In the genomic region with DNA sequence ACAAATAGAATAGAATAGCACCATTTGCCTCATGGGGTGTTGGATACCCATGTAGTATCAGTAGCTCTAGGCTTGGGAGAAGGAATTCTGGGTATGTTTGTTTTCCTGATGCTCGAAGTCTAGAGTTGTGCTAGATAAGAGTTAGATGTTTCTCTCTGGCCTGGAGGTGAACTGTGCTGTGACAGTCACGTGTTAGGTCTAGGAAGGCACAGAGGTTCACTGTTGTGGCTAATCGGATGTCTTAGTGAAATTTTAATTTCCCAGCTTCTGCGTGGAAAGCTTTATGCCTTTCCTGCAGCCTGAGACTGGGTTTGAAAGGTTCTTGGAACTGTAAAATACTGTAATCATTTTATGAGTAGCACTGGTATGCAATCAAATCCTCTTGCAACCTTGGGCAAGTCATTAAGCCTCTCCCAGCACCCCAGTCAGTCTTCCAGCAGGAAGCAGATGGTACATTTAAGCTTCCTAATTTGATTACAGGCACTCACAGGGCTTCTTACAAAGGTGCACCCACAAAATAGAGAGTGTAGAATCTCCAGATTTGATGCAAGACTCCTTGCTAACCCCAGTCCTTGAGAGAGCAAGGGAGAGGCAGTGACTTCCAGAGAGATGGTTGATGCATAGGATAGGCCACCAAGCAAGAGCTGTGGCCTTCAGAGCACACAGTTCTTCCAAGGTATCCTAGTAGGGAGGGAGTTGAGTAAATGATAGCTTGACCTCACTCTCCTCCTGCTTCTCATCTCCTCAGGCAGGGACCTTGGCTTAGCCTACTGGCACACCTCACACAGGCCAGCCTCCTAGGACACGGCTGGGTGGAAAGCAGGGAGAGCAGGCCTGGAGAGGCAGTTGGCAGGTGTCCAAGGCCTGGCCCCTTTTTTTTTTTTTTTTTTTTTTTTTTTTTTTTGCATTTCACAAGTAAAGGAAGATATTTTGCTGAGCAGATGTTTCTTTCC, we compare ENCODE assay signal across 10 mouse cellular contexts. TPM values are rescaled to one million over a fixed set of nuclear protein-coding genes. Genes with fewer than 3 reads are reported as not detected.
DNase-seq lines count a peak whose midpoint lies in the region; ATAC-seq lines count a peak whose summit lies in the region.
"Had no signal": no experiment of that assay in that cellular context is flagged by ENCODE, and none has a peak within 500 bp of the region (broad histone marks: within the 10 kb centered on the region; RNA-seq: fewer than 3 reads in every experiment).

No protein-coding gene starts in this region.

- 49% methylated on average over 5 of the region's 5 CpGs for WGBS in stomach, embryonic 16.5 days

- H3K4me3 ChIP-seq in megakaryocyte, embryonic 14.5 days (replicated peaks): peak overlapping the region; percentile 38
- H3K4me3 ChIP-seq in stomach, embryonic 16.5 days (replicated peaks; ENCODE audit: low read length): no peak overlapping the region
- H3K4me3 ChIP-seq: liver, embryonic 13.5 days had no signal

- H3K4me2 ChIP-seq in stomach, embryonic 16.5 days (ENCODE audit: low read depth, low read length): no peak overlapping the region
- H3K4me2 ChIP-seq: liver, embryonic 13.5 days had no signal

- H3K9ac ChIP-seq in stomach, embryonic 16.5 days (ENCODE audit: low read length): no peak overlapping the region
- H3K9ac ChIP-seq: liver, embryonic 13.5 days had no signal

- no peaks in the 10 kb centered on the region for H3K9me3 ChIP-seq in megakaryocyte, embryonic 14.5 days
- no peaks in the 10 kb centered on the region for H3K9me3 ChIP-seq in stomach, embryonic 16.5 days (replicated peaks; ENCODE audit: control insufficient read depth, low read length)
- H3K9me3 ChIP-seq: liver, embryonic 13.5 days had no signal

- H3K4me1 ChIP-seq in megakaryocyte, embryonic 14.5 days: peaks cover 88% of the 10 kb centered on the region
- peaks cover 9% of the 10 kb centered on the region; the same call in 1 of the 2 replicates for H3K4me1 ChIP-seq in stomach, embryonic 16.5 days (ENCODE audit: control insufficient read depth, insufficient read depth, low read length)

- no peaks in the 10 kb centered on the region for H3K36me3 ChIP-seq in megakaryocyte, embryonic 14.5 days (replicated peaks; ENCODE audit: low read length)
- no peaks in the 10 kb centered on the region for H3K36me3 ChIP-seq in stomach, embryonic 16.5 days (ENCODE audit: control insufficient read depth, insufficient read depth, low read length)
- H3K36me3 ChIP-seq: liver, embryonic 13.5 days had no signal

- peak; percentile 15 for DNase-seq in adrenal gland, adult 2 months
- DNase-seq in adrenal gland, postnatal 25 days: no peak
- DNase-seq in kidney, adult 18-20 months: peak; percentile 12
- no peak for DNase-seq in thymus, postnatal 0 days (ENCODE audit: low spot score)
- no peak for DNase-seq in right cerebral cortex, postnatal 10 days (ENCODE audit: low spot score in 2 of 2)
- DNase-seq: liver, embryonic 13.5 days; spleen, adult 18-20 months had no signal

- H3K27me3 ChIP-seq in megakaryocyte, embryonic 14.5 days (replicated peaks): no peaks in the 10 kb centered on the region
- H3K27me3 ChIP-seq in stomach, embryonic 16.5 days (ENCODE audit: control insufficient read depth, insufficient read depth, low read length): no peaks in the 10 kb centered on the region
- H3K27me3 ChIP-seq: liver, embryonic 13.5 days had no signal

- H3K27ac ChIP-seq in stomach, embryonic 16.5 days (ENCODE audit: low read length): peak overlapping the region; percentile 46; the same call in 1 of the 2 replicates
- H3K27ac ChIP-seq: liver, embryonic 13.5 days had no signal

- no peak for ATAC-seq in megakaryocyte, adult 5-6 weeks (ENCODE audit: poor library complexity, severe bottlenecking)
- ATAC-seq in stomach, embryonic 16.5 days (ENCODE audit: insufficient read depth, low FRiP score): peak; percentile 71; the same call in 1 of the 2 replicates

RNA-seq across cellular contexts. Expression of gene Nup160, which starts 37.0 kb away (rescaled TPM):
- total RNA-seq in adrenal gland, adult 2 months (2021): 10 to 100 TPM; 18.8 to 19.7 TPM
- polyA plus RNA-seq in adrenal gland, adult 2 months (2012; rRNA removed): 1.3 and 2.1 TPM in 2 replicates
- 19.7 and 23.4 TPM in 2 replicates for total RNA-seq in adrenal gland, postnatal 25 days (2021)
- polyA plus RNA-seq in megakaryocyte, embryonic 14.5 days (2012; ENCODE audit: insufficient read depth, low replicate concordance): 0.37 TPM in 1 of 2 replicates, not detected in the other
- total RNA-seq in megakaryocyte, adult 5-6 weeks (2015): 50.0 and 55.9 TPM in 2 replicates
- 40.3 and 41.6 TPM in 2 replicates for total RNA-seq in megakaryocyte, adult 5-6 weeks (2017)
- 41.0 and 43.4 TPM in 2 replicates for polyA plus RNA-seq in stomach, embryonic 16.5 days (2015; fragmentation: Nextera tagmentation; extraction: Ambion mirVana)
- polyA plus RNA-seq in thymus, postnatal 0 days (2015; fragmentation: Nextera tagmentation; extraction: Ambion mirVana): 31.2 and 31.8 TPM in 2 replicates

RNA-seq across cellular contexts. Expression of gene Ptprj, which starts 59.6 kb away (rescaled TPM):
- 10 to 100 TPM; 15.2 to 20.6 TPM for total RNA-seq in adrenal gland, adult 2 months (2021)
- polyA plus RNA-seq in adrenal gland, adult 2 months (2012; rRNA removed): 2.4 and 2.6 TPM in 2 replicates
- 16.0 and 17.4 TPM in 2 replicates for total RNA-seq in adrenal gland, postnatal 25 days (2021)
- polyA plus RNA-seq in megakaryocyte, embryonic 14.5 days (2012; ENCODE audit: insufficient read depth, low replicate concordance): 2.2 and 8.7 TPM in 2 replicates
- 103 and 104 TPM in 2 replicates for total RNA-seq in megakaryocyte, adult 5-6 weeks (2015)
- 94.7 and 107 TPM in 2 replicates for total RNA-seq in megakaryocyte, adult 5-6 weeks (2017)
- polyA plus RNA-seq in stomach, embryonic 16.5 days (2015; fragmentation: Nextera tagmentation; extraction: Ambion mirVana): 4.1 and 5.0 TPM in 2 replicates
- polyA plus RNA-seq in thymus, postnatal 0 days (2015; fragmentation: Nextera tagmentation; extraction: Ambion mirVana): 1.6 and 1.7 TPM in 2 replicates

Comparison
In these comparisons a context has a peak if more than half of its experiments do, and no peak if none do; other contexts are left out.
1. DNase-seq: peak in adrenal gland, adult 2 months (single experiment) and kidney, adult 18-20 months (single experiment); none in adrenal gland, postnatal 25 days (single experiment), thymus, postnatal 0 days (single experiment) and right cerebral cortex, postnatal 10 days (0 of 2).
2. RNA of gene Nup160, which starts 37.0 kb away (polyA plus RNA-seq): 41.0 to 43.4 TPM in stomach, embryonic 16.5 days and 31.2 to 31.8 TPM in thymus, postnatal 0 days; 1.3 to 2.1 TPM in adrenal gland, adult 2 months and 0.37 TPM in megakaryocyte, embryonic 14.5 days; every median in the first group is over 10 times any median in the second.